Mouse (Mus musculus): ENCODE data around the gene 1700020D05Rik. TPM values are rescaled to one million over a fixed set of nuclear protein-coding genes. Genes with fewer than 3 reads are reported as not detected.
A peak's percentile ranks its signal among the peaks of the same experiment; 100 is the strongest.

1700020D05Rik gene
- total and polyA plus RNA-seq, 2 experiments from 2014 or later: 3.8 TPM; not detected in 1

GRCm38 (mm10) chr19:5466916-5467500, 36.6 kb downstream of the 1700020D05Rik start:
- Histone ChIP-seq H3K36me3 (ENCODE audit: insufficient read depth, low read length) (peaks cover 35% of the 10 kb centered on the region), H3K4me1 (ENCODE audit: insufficient read depth, low read length) (no peaks in the 10 kb centered on the region), H3K4me3 (ENCODE audit: low read length) (no peak overlapping the region), H3K9me3 (ENCODE audit: low read length) (no peaks in the 10 kb centered on the region), H3K27me3 (ENCODE audit: insufficient read depth, low read length) (no peaks in the 10 kb centered on the region), H3K4me2 (ENCODE audit: low read depth, low read length) (no peak overlapping the region), H3K9ac (replicated peaks; ENCODE audit: low read length) (no peak overlapping the region), H3K27ac (no peak overlapping the region)
- no peak for TF ChIP-seq CTCF (IDR thresholded peaks at IDR 0.05; ENCODE audit: low read depth)
- ATAC-seq: no peak
- 91% methylated on average over 6 of the region's 6 CpGs for WGBS
- DNase-seq (ENCODE audit: low spot score): no peak

DNA sequence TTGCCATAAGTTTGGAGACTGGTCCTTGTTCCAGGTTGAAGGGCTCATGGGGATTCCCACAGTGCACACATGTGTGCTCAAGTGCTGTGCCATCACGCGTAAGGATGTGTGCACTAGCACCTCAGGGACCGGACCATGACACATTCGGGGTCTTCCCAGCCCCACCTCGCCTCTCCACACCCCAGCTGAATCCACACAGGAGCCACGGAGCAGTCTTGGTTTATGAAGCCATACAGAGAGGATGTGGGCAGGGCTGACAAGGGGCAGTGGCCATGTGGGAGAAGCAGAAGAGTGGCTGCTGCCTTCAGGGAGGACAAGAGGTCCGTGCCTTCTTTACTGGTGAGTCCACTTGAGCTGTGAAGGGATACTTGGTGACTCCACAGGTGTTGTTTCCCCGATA, 38.5 kb downstream of the 1700020D05Rik start:
- Histone ChIP-seq H3K9me3 (ENCODE audit: low read length) (no peaks in the 10 kb centered on the region), H3K4me3 (ENCODE audit: low read length) (no peak overlapping the region), H3K27ac (no peak overlapping the region), H3K9ac (replicated peaks; ENCODE audit: low read length) (no peak overlapping the region), H3K27me3 (ENCODE audit: insufficient read depth, low read length) (no peaks in the 10 kb centered on the region), H3K36me3 (ENCODE audit: insufficient read depth, low read length) (peaks cover 35% of the 10 kb centered on the region), H3K4me2 (ENCODE audit: low read depth, low read length) (no peak overlapping the region), H3K4me1 (ENCODE audit: insufficient read depth, low read length) (peaks cover 8% of the 10 kb centered on the region)
- no peak for ATAC-seq
- TF ChIP-seq CTCF (IDR thresholded peaks at IDR 0.05; ENCODE audit: low read depth): no peak
- WGBS: 94% methylated on average over 8 of the region's 8 CpGs
- no peak for DNase-seq (ENCODE audit: low spot score)

DNA sequence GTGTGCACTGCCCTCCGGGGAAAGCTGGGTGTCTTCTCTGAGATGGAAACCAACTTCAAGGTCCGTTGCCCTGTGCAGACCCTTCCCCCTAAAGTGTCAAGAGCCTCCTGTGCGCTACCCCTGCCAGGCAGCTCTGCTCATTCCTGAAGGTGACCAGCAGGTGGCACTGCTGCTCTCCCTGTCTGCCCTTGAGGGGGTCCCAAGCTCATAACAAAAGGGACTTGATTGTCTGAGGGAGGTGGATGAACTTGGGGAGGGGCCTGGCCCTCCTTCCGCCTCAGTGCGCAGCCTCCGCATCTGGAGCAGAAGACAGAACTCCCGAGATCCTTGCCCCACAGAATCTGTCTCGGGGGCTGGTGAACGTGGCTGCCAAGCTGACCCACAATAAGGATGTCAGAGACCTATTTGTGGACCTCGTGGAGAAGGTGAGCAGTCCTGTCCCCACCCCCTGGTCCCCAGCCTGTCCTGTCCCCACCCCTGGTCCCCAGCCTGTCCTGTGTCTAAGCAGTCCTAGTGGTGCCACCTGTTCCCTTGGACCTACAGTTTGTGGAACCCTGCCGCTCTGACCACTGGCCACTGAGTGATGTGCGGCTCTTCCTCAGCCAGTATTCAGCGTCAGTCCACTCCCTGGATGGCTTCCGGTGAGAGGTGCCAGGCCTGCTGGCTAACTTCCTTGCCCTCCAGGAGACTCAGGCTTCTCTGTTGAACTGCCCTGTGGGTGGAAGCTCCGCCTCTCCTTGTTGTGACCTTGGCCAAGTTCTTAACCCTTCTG, 39.6 kb downstream of the 1700020D05Rik start:
- Histone ChIP-seq H3K9me3 (ENCODE audit: low read length) (no peaks in the 10 kb centered on the region), H3K27ac (peak overlapping the region; percentile 43), H3K4me3 (ENCODE audit: low read length) (0 out of 2 replicates have a peak overlapping the region, but pooled peaks have one; percentile 16), H3K36me3 (ENCODE audit: insufficient read depth, low read length) (peaks cover 35% of the 10 kb centered on the region), H3K4me1 (ENCODE audit: insufficient read depth, low read length) (peaks cover 8% of the 10 kb centered on the region), H3K9ac (replicated peaks; ENCODE audit: low read length) (0 out of 2 replicates have a peak overlapping the region, but pooled peaks have one; percentile 19), H3K27me3 (ENCODE audit: insufficient read depth, low read length) (no peaks in the 10 kb centered on the region), H3K4me2 (ENCODE audit: low read depth, low read length) (peak overlapping the region; percentile 45)
- WGBS: 28% methylated on average over 15 of the region's 15 CpGs
- peak; percentile 44 for ATAC-seq
- TF ChIP-seq CTCF (IDR thresholded peaks at IDR 0.05; ENCODE audit: low read depth): peak; percentile 93
- DNase-seq (ENCODE audit: low spot score): peak; percentile 86

- no peak overlapping the region for H3K4me3 ChIP-seq (ENCODE audit: low read length)
- 90% methylated on average over 9 of the region's 9 CpGs for WGBS
- peaks cover 35% of the 10 kb centered on the region for H3K36me3 ChIP-seq (ENCODE audit: insufficient read depth, low read length)
- ATAC-seq: no peak
- no peak overlapping the region for H3K4me2 ChIP-seq (ENCODE audit: low read depth, low read length)
- peaks cover 8% of the 10 kb centered on the region for H3K4me1 ChIP-seq (ENCODE audit: insufficient read depth, low read length)
- H3K27ac ChIP-seq: no peak overlapping the region
- no peak overlapping the region for H3K9ac ChIP-seq (replicated peaks; ENCODE audit: low read length)
- no peak for TF ChIP-seq CTCF (IDR thresholded peaks at IDR 0.05; ENCODE audit: low read depth)
- H3K27me3 ChIP-seq (ENCODE audit: insufficient read depth, low read length): no peaks in the 10 kb centered on the region
- no peaks in the 10 kb centered on the region for H3K9me3 ChIP-seq (ENCODE audit: low read length)
- DNase-seq (ENCODE audit: low spot score): no peak
Observed at GRCm38 (mm10) chr19:5463212-5463611, 40.4 kb downstream of the 1700020D05Rik start.

GRCm38 (mm10) chr19:5461411-5461810, 42.2 kb downstream of the 1700020D05Rik start:
- no peak for TF ChIP-seq CTCF (IDR thresholded peaks at IDR 0.05; ENCODE audit: low read depth)
- Histone ChIP-seq H3K4me3 (ENCODE audit: low read length) (peak overlapping the region; percentile 62), H3K27me3 (ENCODE audit: insufficient read depth, low read length) (no peaks in the 10 kb centered on the region), H3K36me3 (ENCODE audit: insufficient read depth, low read length) (peaks cover 25% of the 10 kb centered on the region), H3K4me1 (ENCODE audit: insufficient read depth, low read length) (peaks cover 13% of the 10 kb centered on the region), H3K9me3 (ENCODE audit: low read length) (no peaks in the 10 kb centered on the region), H3K9ac (replicated peaks; ENCODE audit: low read length) (peak overlapping the region; percentile 73), H3K27ac (no peak overlapping the region), H3K4me2 (ENCODE audit: low read depth, low read length) (peak overlapping the region; percentile 79)
- DNase-seq (ENCODE audit: low spot score): no peak
- ATAC-seq: no peak
- WGBS: 81% methylated on average over 6 of the region's 6 CpGs

- Histone ChIP-seq H3K27ac (peak within 1 kb of the TSS; percentile 65), H3K4me1 (ENCODE audit: insufficient read depth, low read length) (peaks cover 20% of the 10 kb centered on the region), H3K9me3 (ENCODE audit: low read length) (no peaks in the 10 kb centered on the region), H3K9ac (replicated peaks; ENCODE audit: low read length) (peak within 1 kb of the TSS; percentile 73), H3K4me3 (ENCODE audit: low read length) (peak within 1 kb of the TSS; percentile 62), H3K36me3 (ENCODE audit: insufficient read depth, low read length) (peaks cover 18% of the 10 kb centered on the region; the same call in 1 of the 2 replicates), H3K27me3 (ENCODE audit: insufficient read depth, low read length) (no peaks in the 10 kb centered on the region), H3K4me2 (ENCODE audit: low read depth, low read length) (peak within 1 kb of the TSS; percentile 79)
- under 1% methylated on average over 32 of the region's 32 CpGs for WGBS
- peak; percentile 96 for DNase-seq (ENCODE audit: low spot score)
- peak; percentile 71 for ATAC-seq
- no peak for TF ChIP-seq CTCF (IDR thresholded peaks at IDR 0.05; ENCODE audit: low read depth)
Observed at GRCm38 (mm10) chr19:5460465-5460911, 43.1 kb downstream of the 1700020D05Rik start, which contains the start of gene Fibp. TSS of gene Fibp (plus strand) at chr19:5460615.

Measured in hindbrain, postnatal 0 days (tissue).